Mouse (Mus musculus) G1E (cell line): Measurements from ENCODE around the gene Cd160. TPM values are rescaled to one million over a fixed set of nuclear protein-coding genes. Genes with fewer than 3 reads are reported as not detected.

ENCODE experiments used
- ATAC-seq: 2 replicates; pipeline ENCODE4 v1.8.0; 2016; ENCODE audit warnings: mild to moderate bottlenecking; ENCODE audit not compliant: insufficient number of reproducible peaks, poor library complexity, low FRiP score, severe bottlenecking; ENCODE audit errors: extremely low read depth
- DNase-seq: peaks from one replicate; pipeline ENCODE4 v3.0.0; 2012; ENCODE audit warnings: low spot score
- H3K27me3 ChIP-seq: 2 replicates; pipeline ENCODE4 v1.6.1; 2012; ENCODE audit warnings: mild to moderate bottlenecking, low read length, inconsistent platforms; ENCODE audit not compliant: insufficient read depth
- H3K36me3 ChIP-seq: replicated peaks from 2 replicates; pipeline ENCODE3; 2012; ENCODE audit warnings: mild to moderate bottlenecking, inconsistent platforms
- H3K4me1 ChIP-seq: 2 replicates; pipeline ENCODE4 v1.6.1; 2012; ENCODE audit warnings: low read depth, low read length, inconsistent platforms, mixed read lengths; ENCODE audit not compliant: insufficient read depth
- H3K4me3 ChIP-seq: 2 replicates; pipeline ENCODE4 v1.5.1; 2012; ENCODE audit warnings: low read depth, mild to moderate bottlenecking, inconsistent platforms, low read length, moderate library complexity, mixed read lengths
- H3K9me3 ChIP-seq: replicated peaks from 2 replicates; pipeline ENCODE4 v1.6.1; 2012; ENCODE audit warnings: inconsistent platforms
- CTCF ChIP-seq: IDR thresholded peaks from 2 replicates; pipeline ENCODE4 v1.5.1; 2012; ENCODE audit warnings: low read depth, low read length, inconsistent platforms, mixed read lengths
- GATA1 ChIP-seq: IDR thresholded peaks from 2 replicates; pipeline ENCODE4 v1.6.1; 2012; ENCODE audit warnings: borderline replicate concordance, low read length, inconsistent platforms, mixed read lengths
- GATA2 ChIP-seq: IDR thresholded peaks from 2 replicates; pipeline ENCODE4 v1.6.1; 2012; ENCODE audit warnings: low read depth, low read length, inconsistent platforms, borderline replicate concordance
- POLR2AphosphoS5 ChIP-seq: IDR thresholded peaks from 2 replicates; pipeline ENCODE4 v1.6.1; 2012; ENCODE audit warnings: low read depth, low read length, inconsistent platforms; ENCODE audit not compliant: insufficient replicate concordance
- TAL1 ChIP-seq: conservative IDR thresholded peaks from 2 replicates; pipeline ENCODE4 v1.6.1; 2012; ENCODE audit warnings: low read depth, low read length, inconsistent platforms, mixed read lengths
- polyA plus RNA-seq: library from polyadenylated mRNA; stranded (reverse); fragments of >175 nt; gene quantifications from 2 replicates; pipeline ENCODE4 v1.2.3, GENCODE M21; 2012
- total RNA-seq, 2 experiments: library from RNA; stranded (forward) in 1 of 2; stranded (reverse) in 1 of 2; fragments of 200-1000 nt in 1 of 2; fragments of >200 nt in 1 of 2; fragmentation: Nextera tagmentation in 1 of 2; gene quantifications; 2 replicates each; pipeline ENCODE4 v1.2.3; 2014 to 2017

The Cd160 gene
- total and polyA plus RNA-seq, 3 experiments: 0.27 to 1.4 (median 0.53) TPM

DNA sequence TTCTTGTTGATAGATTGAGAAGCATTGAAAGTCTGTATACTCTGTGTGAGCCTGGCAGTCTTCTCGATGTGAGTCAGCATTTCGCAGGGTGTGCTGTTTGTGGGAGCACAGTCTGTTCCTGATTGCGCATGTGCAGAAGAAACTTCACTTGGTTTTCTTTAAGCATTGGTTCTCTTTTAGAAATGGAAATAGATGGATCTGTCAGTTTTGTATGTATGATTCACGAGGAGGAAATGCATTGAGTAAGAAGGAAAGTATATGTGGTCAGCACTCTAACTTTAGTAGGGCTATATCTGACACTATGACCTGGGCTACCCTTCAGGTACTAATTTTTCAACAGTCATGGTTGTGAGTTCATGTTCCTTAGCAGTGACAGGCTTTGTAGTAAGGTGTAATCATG is 69.5 kb downstream of the Cd160 start:
- no peak for DNase-seq
- no peak overlapping the region for H3K4me3 ChIP-seq
- TF ChIP-seq POLR2AphosphoS5 (no peak), TAL1 (no peak), GATA1 (no peak), CTCF (no peak), GATA2 (no peak)
- ATAC-seq: no peak
- peaks cover 5% of the 10 kb centered on the region; the same call in 1 of the 2 replicates for H3K9me3 ChIP-seq
- no peaks in the 10 kb centered on the region for H3K27me3 ChIP-seq
- H3K36me3 ChIP-seq: peaks cover 44% of the 10 kb centered on the region
- peaks cover 13% of the 10 kb centered on the region for H3K4me1 ChIP-seq

DNA sequence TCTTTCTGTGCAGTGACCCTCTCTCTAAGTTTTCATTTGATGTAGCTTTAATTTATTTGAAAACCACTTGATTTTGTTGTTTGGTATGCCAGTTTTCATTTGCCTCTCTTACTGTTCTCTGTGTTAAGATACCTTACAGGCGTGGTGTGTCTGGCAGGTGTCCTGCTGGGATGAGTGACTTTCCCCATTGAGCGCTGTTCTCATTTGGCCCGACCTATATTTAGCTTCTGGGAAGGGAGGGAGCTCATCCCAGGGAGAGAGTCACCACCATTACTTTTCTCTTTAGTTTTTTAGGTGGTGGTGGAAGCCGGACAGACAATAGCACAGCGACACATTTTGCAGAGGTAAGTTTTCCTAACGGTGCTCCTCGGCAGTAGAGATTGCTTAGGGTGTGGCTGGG is 71.5 kb downstream of the Cd160 start:
- ATAC-seq (no peak), DNase-seq (no peak)
- Histone ChIP-seq H3K9me3 (peaks cover 5% of the 10 kb centered on the region; the same call in 1 of the 2 replicates), H3K36me3 (peaks cover 43% of the 10 kb centered on the region), H3K4me1 (peaks cover 4% of the 10 kb centered on the region), H3K27me3 (no peaks in the 10 kb centered on the region), H3K4me3 (no peak overlapping the region)
- TF ChIP-seq POLR2AphosphoS5 (no peak), GATA1 (no peak), GATA2 (no peak), TAL1 (no peak), CTCF (no peak)

DNA sequence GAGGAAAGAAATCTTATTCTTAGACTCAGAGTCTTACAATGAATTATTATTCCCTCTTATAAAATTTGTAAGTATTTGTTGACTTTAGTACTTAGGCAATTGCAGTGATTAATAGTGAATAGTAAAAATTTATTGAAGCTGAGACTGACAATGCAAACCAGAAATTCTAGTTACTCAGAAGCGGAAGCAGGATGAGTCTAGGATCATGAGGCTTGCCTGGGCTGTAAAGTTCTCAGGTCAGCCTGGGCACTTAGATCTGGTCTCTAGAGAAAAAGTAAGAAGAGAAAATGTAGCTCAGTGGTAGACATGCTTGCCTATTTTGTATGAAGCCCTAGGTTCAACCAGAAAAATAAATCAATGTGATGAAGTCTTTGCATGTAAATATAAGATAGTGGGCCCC is 73.2 kb downstream of the Cd160 start:
- H3K36me3 ChIP-seq: peaks cover 33% of the 10 kb centered on the region
- no peak for TF ChIP-seq POLR2AphosphoS5
- no peak for TF ChIP-seq GATA2
- TF ChIP-seq GATA1: no peak
- H3K4me3 ChIP-seq: no peak overlapping the region
- H3K9me3 ChIP-seq: no peaks in the 10 kb centered on the region; the same call in 1 of the 2 replicates
- DNase-seq (no peak), ATAC-seq (no peak)
- peaks cover 4% of the 10 kb centered on the region for H3K4me1 ChIP-seq
- no peaks in the 10 kb centered on the region for H3K27me3 ChIP-seq

Other genes with a start within 250 kb of the Cd160 start
- gene Polr3gl, start 235.2 kb downstream of the Cd160 start, total RNA-seq (2014; fragmentation: Nextera tagmentation): 40.0 and 45.7 TPM in 2 replicates
- 35.4 and 40.7 TPM in 2 replicates for gene Polr3gl, start 235.2 kb downstream of the Cd160 start, total RNA-seq (2017)
- 12.0 and 12.5 TPM in 2 replicates for gene Polr3gl, start 235.2 kb downstream of the Cd160 start, polyA plus RNA-seq
- not detected in 2 replicates for gene Ankrd34a, start 232.7 kb downstream of the Cd160 start, total RNA-seq (2014; fragmentation: Nextera tagmentation)
- gene Ankrd34a, start 232.7 kb downstream of the Cd160 start, total RNA-seq (2017): 0.05 TPM in 1 of 2 replicates, not detected in the other
- gene Ankrd34a, start 232.7 kb downstream of the Cd160 start, polyA plus RNA-seq: 0.03 and 0.04 TPM in 2 replicates
- 1.9 and 2.4 TPM in 2 replicates for gene Lix1l, start 228.2 kb downstream of the Cd160 start, total RNA-seq (2014; fragmentation: Nextera tagmentation)
- 3.6 TPM in 2 replicates for gene Lix1l, start 228.2 kb downstream of the Cd160 start, total RNA-seq (2017)
- gene Lix1l, start 228.2 kb downstream of the Cd160 start, polyA plus RNA-seq: 0.41 and 0.49 TPM in 2 replicates
- gene Rbm8a, start 199.4 kb downstream of the Cd160 start, total RNA-seq (2014; fragmentation: Nextera tagmentation): 47.6 and 56.5 TPM in 2 replicates
- 40.1 and 47.4 TPM in 2 replicates for gene Rbm8a, start 199.4 kb downstream of the Cd160 start, total RNA-seq (2017)
- gene Rbm8a, start 199.4 kb downstream of the Cd160 start, polyA plus RNA-seq: 59.2 and 115 TPM in 2 replicates
- 49.1 and 63.0 TPM in 2 replicates for gene Pex11b, start 194.0 kb downstream of the Cd160 start, total RNA-seq (2014; fragmentation: Nextera tagmentation)
- gene Pex11b, start 194.0 kb downstream of the Cd160 start, total RNA-seq (2017): 23.8 and 32.2 TPM in 2 replicates
- 4.2 and 4.3 TPM in 2 replicates for gene Pex11b, start 194.0 kb downstream of the Cd160 start, polyA plus RNA-seq
- gene Gm42957, start 193.9 kb downstream of the Cd160 start, total RNA-seq (2014; fragmentation: Nextera tagmentation): 0.34 and 1.7 TPM in 2 replicates
- gene Gm42957, start 193.9 kb downstream of the Cd160 start, total RNA-seq (2017): 0.11 and 0.17 TPM in 2 replicates
- 0.06 and 0.09 TPM in 2 replicates for gene Gm42957, start 193.9 kb downstream of the Cd160 start, polyA plus RNA-seq
- 2.2 and 8.3 TPM in 2 replicates for gene Itga10, start 183.8 kb downstream of the Cd160 start, total RNA-seq (2014; fragmentation: Nextera tagmentation)
- gene Itga10, start 183.8 kb downstream of the Cd160 start, total RNA-seq (2017): 0.29 and 0.33 TPM in 2 replicates
- gene Itga10, start 183.8 kb downstream of the Cd160 start, polyA plus RNA-seq: 0.10 and 0.20 TPM in 2 replicates
- gene Ankrd35, start 159.2 kb downstream of the Cd160 start, total RNA-seq (2014; fragmentation: Nextera tagmentation): not detected in 2 replicates
- 0.06 TPM in 1 of 2 replicates, not detected in the other for gene Ankrd35, start 159.2 kb downstream of the Cd160 start, total RNA-seq (2017)
- gene Ankrd35, start 159.2 kb downstream of the Cd160 start, polyA plus RNA-seq: not detected in 2 replicates
- 12.5 and 15.8 TPM in 2 replicates for gene Pias3, start 133.0 kb downstream of the Cd160 start, total RNA-seq (2014; fragmentation: Nextera tagmentation)
- 5.5 and 7.3 TPM in 2 replicates for gene Pias3, start 133.0 kb downstream of the Cd160 start, total RNA-seq (2017)
- gene Pias3, start 133.0 kb downstream of the Cd160 start, polyA plus RNA-seq: 10.6 and 12.1 TPM in 2 replicates
- gene Nudt17, start 120.8 kb downstream of the Cd160 start, total RNA-seq (2014; fragmentation: Nextera tagmentation): 0.68 TPM in 1 of 2 replicates, not detected in the other
- 0.22 and 0.70 TPM in 2 replicates for gene Nudt17, start 120.8 kb downstream of the Cd160 start, total RNA-seq (2017)
- 0.66 and 0.83 TPM in 2 replicates for gene Nudt17, start 120.8 kb downstream of the Cd160 start, polyA plus RNA-seq
- gene Polr3c, start 101.7 kb downstream of the Cd160 start, total RNA-seq (2014; fragmentation: Nextera tagmentation): 79.4 and 84.4 TPM in 2 replicates
- gene Polr3c, start 101.7 kb downstream of the Cd160 start, total RNA-seq (2017): 19.2 and 27.9 TPM in 2 replicates
- gene Polr3c, start 101.7 kb downstream of the Cd160 start, polyA plus RNA-seq: 7.7 and 8.9 TPM in 2 replicates
- gene Rnf115, start 101.7 kb downstream of the Cd160 start, total RNA-seq (2014; fragmentation: Nextera tagmentation): 63.7 and 83.0 TPM in 2 replicates
- gene Rnf115, start 101.7 kb downstream of the Cd160 start, total RNA-seq (2017): 79.1 and 81.7 TPM in 2 replicates
- 21.2 and 26.4 TPM in 2 replicates for gene Rnf115, start 101.7 kb downstream of the Cd160 start, polyA plus RNA-seq
- not detected in 2 replicates for gene Pdzk1, start 67 bp downstream of the Cd160 start, total RNA-seq (2014; fragmentation: Nextera tagmentation)
- 0.05 and 0.46 TPM in 2 replicates for gene Pdzk1, start 67 bp downstream of the Cd160 start, total RNA-seq (2017)
- gene Pdzk1, start 67 bp downstream of the Cd160 start, polyA plus RNA-seq: 0.20 and 0.41 TPM in 2 replicates
- not detected in 2 replicates for gene Gja5, start 75.3 kb upstream of the Cd160 start, total RNA-seq (2014; fragmentation: Nextera tagmentation)
- 0.05 TPM in 1 of 2 replicates, not detected in the other for gene Gja5, start 75.3 kb upstream of the Cd160 start, total RNA-seq (2017)
- 0.02 TPM in 2 replicates for gene Gja5, start 75.3 kb upstream of the Cd160 start, polyA plus RNA-seq
- gene Gpr89, start 76.0 kb upstream of the Cd160 start, total RNA-seq (2014; fragmentation: Nextera tagmentation): 26.8 and 28.8 TPM in 2 replicates
- gene Gpr89, start 76.0 kb upstream of the Cd160 start, total RNA-seq (2017): 25.5 and 37.3 TPM in 2 replicates
- 2.0 and 2.6 TPM in 2 replicates for gene Gpr89, start 76.0 kb upstream of the Cd160 start, polyA plus RNA-seq
- gene Gja8, start 96.7 kb upstream of the Cd160 start, total RNA-seq (2014; fragmentation: Nextera tagmentation): not detected in 2 replicates
- 0.06 and 0.11 TPM in 2 replicates for gene Gja8, start 96.7 kb upstream of the Cd160 start, total RNA-seq (2017)
- not detected in 2 replicates for gene Gja8, start 96.7 kb upstream of the Cd160 start, polyA plus RNA-seq